Mouse (Mus musculus): ENCODE results near the gene Fmo5.

DNA sequence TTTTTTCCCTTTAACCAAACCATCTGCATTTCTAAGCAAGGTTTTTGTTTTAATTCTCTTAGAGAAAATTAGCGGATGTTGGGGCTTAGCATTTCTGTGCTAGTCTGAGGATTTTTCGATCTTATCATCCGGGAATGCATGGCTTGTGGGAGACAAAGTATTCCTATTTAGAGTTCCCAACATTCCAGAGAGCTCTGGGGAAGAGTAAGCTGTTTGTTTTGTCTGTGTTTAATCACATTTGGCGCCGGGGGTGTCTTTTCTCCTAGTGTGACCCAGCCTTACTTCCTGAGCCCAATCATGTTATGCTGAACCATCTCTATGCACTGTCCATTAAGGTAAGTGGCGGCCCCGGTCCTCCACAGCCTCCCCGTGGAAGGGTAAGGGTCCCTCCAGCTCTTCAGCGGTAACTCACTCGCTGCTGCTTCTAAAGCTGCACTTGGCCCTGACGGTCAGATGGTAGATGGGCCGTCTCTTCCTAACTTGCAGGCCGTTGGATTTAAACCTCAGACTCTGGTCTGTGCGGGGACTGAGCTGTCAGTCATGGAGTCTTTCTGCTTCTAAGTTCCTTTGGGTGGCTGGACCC is 38.6 kb downstream of the Fmo5 start:
- TF ChIP-seq CTCF (IDR thresholded peaks at IDR 0.05; ENCODE audit: low read depth): no peak
- no peak for TF ChIP-seq EP300 (optimal IDR thresholded peaks at IDR 0.05)

Data from stomach, postnatal 0 days (tissue).